Mouse (Mus musculus): ENCODE results near the gene Xcr1. TPM values are rescaled to one million over a fixed set of nuclear protein-coding genes. Genes with fewer than 3 reads are reported as not detected.

Gene Xcr1
- not detected in 2 replicates for total RNA-seq (2017)

DNA sequence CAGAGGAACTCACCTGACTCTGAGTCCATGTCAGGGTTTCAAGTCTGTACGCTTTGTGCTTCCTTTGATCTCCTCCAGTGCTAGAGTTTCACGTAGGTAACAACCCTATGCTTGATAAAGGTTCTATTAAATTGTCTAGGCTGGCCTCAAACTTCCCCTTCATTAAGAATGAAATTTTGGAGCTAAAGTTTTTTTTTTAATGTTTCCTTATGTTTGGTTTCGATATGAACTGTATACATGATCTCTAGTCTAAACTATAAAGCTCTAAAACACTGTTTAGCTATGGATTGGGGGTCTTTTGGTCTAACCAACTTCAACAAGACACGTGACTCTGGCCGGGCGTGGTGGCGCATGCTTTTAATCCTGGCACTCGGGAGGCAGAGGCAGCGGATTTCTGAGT lies at the start of gene Xcr1:
TSS of gene Xcr1 (minus strand) at position 101 of the 400 bp plus-strand sequence.
- ATAC-seq (replicated peaks; ENCODE audit: low read depth, poor library complexity, severe bottlenecking) = no peak

DNA sequence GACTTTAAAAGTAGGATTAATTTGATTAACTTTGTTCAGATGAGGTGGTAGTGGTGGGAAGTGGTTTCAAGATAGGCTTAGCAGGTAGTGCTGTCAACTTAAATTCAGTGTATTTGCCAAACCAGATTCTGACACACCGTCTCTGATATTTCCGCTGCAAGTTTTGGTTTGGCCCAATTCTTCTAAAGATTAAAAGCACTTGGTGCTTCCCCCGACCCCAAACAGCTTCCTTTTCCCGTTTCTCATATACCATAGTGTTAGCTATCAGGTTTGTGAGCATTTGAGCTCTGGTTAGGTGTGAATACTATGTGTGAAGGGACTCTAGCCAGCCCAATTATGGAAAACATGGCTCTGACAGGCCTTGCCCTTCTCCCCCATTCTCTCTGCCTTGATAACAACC lies 10.2 kb upstream of the Xcr1 start:
- peak; percentile 56 for ATAC-seq (replicated peaks; ENCODE audit: low read depth, poor library complexity, severe bottlenecking)

DNA sequence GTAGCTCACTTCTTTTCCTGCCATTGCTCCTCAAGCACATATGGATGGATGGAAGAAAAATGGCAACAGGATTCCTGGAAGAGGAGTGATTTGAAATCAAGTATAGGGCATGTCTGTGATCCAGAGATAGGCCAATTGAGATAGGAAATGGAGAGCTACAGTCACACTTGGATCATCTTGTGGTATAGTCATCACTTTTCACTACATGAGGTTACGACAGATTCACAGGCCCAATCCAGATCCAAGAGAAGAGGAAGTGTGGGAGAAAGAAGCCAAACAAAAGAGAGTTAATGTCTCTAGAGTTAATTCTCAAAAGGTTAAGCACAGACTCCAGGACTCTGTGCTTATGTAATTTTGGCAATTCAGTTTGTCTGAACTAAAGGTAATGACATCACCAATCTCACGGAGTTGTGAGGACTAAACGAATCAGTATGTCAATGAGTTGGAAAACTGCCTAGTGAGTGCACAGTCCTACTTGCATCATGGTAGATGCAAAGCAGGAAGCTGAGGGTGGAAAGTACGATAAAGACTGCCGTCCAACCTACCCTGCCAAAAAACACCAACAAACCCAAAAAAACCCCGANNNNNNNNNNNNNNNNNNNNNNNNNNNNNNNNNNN lies 7.4 kb upstream of the Xcr1 start:
- peak; percentile 48 for ATAC-seq (replicated peaks; ENCODE audit: low read depth, poor library complexity, severe bottlenecking)

DNA sequence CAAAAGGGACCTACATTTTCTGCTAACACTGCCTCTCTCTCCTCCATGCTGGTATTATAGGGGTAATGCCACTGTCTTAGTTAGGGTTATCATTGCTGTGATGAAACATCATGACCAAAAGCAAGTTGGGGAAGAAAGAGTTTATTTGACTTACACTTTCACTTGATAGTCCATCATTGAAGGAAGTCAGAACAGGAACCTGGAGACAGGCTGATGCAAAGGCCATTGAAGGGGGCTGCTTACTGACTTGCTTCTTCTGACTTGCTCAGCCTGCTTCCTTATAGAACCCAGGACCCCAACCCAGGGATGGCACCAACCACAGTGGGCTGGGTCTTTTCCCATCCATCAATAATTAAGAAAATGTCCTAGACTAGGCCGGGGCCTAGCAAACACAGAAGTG lies 1.8 kb upstream of the Xcr1 start:
- 0 out of 2 replicates have a peak, but pooled peaks have one; percentile 18 for ATAC-seq (replicated peaks; ENCODE audit: low read depth, poor library complexity, severe bottlenecking)

DNA sequence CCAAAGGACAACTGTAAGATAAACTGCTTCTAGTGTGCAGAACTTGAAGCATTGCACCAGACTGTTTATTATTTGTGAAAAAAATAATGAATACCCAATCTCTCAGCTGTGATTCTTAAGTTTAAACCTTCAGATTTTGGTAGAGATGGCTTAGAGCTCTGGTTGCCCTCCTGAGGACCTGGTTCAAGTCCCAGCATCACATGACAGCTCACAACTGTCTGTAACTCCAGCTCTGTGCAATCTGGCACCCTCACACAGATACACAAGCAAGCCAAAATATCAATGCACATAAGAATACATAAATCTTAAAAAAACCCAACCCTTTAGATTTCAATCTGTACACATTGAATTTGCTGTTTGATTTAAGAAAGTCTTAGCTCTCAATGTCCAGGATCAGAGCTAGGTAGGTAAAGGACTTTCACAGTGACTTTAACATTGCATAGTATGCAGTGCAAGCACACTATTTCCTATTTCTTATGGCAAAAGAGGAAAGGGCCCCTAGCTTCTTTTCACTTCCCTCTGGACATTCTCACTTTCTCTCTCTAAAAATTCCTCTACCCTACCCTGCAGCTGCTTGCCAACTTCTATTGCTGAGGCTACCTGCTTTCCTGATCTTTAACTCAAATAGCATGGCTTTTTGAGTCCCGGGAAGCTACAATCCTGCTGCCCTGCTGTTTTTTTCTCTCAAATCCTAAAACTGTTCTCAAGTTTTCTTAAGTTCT lies 1.2 kb upstream of the Xcr1 start:
- ATAC-seq (replicated peaks; ENCODE audit: low read depth, poor library complexity, severe bottlenecking) = peak; percentile 58; the same call in 1 of the 2 replicates

DNA sequence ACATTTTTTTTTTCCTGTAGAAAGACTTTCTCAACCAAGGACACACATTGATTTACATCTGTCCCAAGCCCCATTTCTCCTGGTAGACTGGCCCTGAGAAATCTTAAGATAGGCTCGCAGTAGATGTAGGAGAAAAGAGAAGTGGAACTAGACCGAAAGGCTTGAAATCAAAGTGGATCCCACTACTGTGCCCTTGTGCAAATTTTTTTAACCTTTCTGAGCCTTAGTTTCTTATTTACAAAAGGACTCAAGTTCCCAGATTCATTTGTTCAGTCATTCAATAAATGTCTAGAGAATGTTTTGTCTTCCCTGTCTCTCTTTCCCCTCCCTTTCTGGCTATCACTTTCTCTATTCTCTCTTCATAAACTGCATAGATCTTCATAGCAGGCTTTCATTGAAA lies 5.0 kb downstream of the Xcr1 start:
- no peak for ATAC-seq (replicated peaks; ENCODE audit: low read depth, poor library complexity, severe bottlenecking)

DNA sequence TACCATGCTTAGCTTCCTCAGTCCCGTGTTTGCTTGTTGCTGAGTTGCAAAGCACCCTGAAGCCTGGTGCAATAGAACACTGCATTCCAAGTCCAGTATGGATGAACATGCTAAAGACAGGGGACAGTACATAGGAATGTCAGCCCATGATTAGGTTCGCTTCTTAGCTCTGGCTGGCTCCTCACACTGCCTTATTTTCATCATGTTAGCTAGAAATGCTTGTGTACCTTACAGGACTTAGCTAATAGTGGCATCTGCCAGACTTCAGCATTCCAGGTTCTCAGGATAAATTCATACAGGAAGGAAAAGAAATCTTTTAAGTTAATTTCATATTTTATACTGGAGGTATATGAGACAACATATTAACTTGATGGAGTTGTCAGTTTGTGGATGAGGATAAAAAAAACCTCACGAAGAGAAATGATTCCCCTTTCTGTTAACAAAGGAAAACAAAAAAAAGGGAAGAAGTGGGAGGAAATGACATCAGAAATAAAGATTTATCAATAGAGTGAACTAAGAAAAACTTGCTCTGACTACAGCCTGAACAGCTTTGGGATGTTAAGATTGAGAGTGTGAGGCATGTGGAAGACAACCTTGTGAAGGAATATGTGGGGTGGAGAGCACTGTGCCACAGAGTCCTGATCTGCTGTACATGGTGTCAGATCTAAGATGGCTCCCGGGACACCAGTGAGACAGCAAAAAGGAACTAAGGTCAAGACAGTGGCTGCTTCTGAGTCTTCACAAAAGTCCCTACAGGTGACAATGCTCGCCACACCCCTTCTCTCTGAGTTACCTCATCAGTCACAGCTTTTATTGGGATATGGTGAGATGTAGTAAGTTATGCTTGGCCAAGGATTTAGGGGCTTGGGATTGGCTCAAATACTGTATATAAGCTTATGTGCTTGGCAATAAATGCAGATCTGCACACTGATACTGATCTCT lies 9.1 kb downstream of the Xcr1 start:
- ATAC-seq (replicated peaks; ENCODE audit: low read depth, poor library complexity, severe bottlenecking) = no peak

DNA sequence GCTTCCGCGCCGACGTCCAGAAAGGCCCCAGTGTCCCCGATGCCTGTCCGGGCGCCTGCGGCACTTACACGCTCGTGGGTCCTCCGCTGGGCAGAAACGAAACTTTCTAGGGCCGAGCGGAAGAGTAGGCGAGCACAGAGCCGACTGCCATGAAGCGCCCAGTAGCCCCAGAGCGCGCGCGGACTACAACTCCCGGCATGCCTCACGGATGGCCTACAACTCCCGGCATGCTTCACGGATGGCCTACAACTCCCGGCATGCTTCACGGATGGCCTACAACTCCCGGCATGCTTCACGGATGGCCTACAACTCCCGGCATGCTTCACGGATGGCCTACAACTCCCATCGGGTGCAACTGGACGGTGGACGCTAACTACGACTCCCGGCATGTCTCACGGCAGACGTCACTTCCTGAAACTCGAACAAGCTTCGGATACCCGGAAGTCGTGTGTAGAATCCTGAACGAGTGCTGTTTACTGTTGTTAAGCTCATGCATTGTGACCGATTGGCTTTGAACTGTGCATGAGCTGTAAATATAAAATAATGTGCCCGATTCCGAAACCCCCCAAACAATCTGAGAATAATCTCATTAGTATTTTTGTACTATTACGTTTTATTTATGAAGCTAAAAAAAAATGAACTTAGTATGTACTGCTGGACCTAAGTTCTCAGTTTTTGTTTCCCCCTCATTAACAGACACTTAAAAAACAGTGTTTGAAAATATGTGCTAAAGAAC lies 9.9 kb downstream of the Xcr1 start, which contains the start of gene Fyco1:
TSS of gene Fyco1 (minus strand) at position 187 of the 736 bp plus-strand sequence.
- peak; percentile 92 for ATAC-seq (replicated peaks; ENCODE audit: low read depth, poor library complexity, severe bottlenecking)

DNA sequence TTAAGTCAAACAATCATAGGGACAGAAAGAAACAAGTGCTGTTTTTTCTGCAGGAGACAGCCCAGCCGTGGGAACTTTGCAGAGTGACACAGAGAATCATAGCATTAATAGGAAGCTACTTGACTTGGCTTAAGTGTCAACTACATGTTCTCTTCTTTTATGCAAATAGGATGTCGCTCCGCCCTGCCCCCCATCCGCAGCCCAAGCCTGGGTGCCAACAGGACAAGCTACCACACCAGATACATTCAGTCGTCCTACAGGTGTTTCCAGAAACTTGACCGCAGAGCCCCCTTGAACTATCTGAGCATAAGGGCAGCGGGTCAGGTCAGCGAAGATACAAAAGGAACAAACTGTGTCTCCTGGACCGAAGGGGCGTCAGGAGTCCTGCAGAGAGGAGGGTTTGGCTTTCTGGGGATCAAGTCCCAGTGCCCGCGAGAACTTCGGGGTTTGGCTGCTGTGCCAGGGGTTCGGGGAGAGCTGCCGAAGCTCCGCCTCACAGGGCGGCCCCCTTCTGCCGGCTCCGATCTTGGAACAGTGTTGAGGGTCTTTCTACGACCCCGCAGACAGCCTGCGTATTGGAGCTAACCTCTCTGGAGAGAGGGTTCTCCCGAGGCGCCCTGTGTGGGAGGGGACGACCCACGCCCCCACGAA lies 10.6 kb downstream of the Xcr1 start:
- peak; percentile 57 for ATAC-seq (replicated peaks; ENCODE audit: low read depth, poor library complexity, severe bottlenecking)

DNA sequence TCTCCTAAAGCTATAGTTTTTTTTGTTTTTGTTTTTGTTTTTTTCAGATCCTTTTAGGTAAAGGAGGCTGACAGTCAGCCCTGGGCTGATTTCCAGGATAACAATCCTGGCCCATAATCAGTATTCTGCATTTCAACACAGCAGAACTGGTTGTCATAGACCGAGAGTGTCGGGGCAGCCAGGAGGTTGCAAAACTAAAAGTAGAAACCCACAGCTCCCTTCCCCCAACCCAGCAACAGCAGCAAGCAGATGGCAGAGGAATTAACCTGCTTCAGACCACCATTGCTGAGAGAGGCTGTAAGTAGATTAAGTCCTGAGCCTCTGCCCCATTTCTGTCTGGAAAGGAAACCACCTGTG lies 11.1 kb downstream of the Xcr1 start:
- peak; percentile 20 for ATAC-seq (replicated peaks; ENCODE audit: low read depth, poor library complexity, severe bottlenecking)

DNA sequence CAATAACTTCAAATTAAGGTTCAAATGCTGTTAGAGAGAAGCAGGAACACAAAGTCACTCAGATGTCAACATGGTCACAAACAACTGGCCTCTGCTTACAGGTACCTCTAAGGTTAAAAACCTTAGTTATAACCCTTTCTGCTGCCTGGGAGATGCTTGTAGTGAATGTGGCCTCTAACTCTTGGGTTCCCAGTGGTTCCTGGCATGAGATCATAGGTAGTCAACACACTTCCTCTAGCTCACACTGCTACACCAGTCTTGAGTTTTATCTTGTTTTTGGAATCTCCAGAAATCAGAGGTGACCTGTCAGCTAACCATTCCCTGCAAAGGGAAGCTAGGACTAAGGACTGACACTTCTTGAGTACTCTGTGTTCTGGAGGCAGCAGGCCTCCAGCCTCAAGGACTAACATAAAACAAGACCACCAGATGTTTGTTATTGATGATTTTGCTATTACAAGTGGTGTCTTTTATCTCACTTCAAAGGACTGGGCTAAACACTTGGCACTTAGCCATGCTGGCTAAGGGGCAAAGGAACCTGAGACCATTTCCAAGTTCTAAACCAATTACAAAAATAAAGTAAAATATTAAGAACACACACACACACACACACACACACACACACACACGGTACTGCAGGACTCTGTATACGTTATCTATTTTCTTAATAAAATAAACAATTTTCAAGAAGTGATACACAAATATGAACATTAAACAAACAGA lies 11.7 kb downstream of the Xcr1 start:
- no peak for ATAC-seq (replicated peaks; ENCODE audit: low read depth, poor library complexity, severe bottlenecking)

DNA sequence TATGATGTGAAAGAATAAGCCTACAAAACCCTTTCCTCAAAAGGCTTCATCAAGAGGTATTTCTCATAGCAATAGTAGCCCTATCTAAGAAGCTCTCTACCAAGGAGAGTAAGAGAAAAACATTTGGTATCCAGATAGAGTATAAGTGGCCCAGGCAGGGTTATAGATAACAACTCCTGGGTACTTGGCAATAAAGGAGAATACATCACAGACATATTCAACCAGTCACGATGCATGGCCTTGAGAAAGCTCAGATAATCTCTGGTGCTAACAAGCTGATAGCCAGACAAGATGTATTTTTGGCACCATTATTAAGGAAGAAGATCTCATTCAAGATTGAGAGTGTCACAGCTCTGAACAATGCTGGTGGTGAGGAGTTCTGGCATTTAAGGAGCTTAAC lies 15.3 kb downstream of the Xcr1 start:
- ATAC-seq (replicated peaks; ENCODE audit: low read depth, poor library complexity, severe bottlenecking) = no peak

DNA sequence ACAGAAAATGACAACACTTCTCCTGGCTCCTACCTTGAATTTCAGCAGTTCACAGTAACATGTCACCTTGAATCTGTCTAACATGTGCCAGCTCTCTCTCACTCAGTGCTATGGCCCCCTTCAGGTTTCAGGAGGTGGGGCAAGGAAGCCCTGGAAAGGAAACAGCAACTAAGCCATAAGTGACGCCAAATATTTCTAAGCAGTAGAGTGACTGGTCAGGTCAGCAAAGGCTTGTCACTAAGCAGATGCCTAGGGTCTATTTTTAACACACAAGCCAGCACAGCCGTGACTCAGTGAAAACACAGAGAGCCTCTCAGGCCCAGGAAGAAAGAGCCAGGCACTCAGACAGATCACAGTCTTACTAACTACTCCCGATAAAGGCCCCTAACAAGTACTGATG lies 16.7 kb downstream of the Xcr1 start:
- peak; percentile 86 for ATAC-seq (replicated peaks; ENCODE audit: low read depth, poor library complexity, severe bottlenecking)

DNA sequence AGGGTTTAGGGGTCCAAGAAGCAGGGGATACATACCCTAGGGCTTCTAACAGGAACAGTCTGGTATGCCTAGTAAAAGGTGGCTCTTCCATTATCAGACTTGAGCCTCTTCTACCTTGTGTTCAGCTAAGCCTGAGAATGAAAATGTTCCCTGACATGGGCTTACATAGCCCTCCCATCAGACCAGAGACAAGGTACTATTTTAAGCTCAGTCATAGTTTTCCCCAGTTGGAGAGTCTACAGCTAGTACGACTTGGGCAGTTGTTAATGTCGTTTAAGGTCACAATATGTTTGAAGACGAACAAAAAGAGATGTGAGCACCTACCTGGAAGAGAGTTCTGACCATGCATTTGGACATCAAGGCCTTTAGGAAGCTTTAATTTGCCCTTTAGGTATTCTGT lies 17.4 kb downstream of the Xcr1 start:
- ATAC-seq (replicated peaks; ENCODE audit: low read depth, poor library complexity, severe bottlenecking) = no peak

DNA sequence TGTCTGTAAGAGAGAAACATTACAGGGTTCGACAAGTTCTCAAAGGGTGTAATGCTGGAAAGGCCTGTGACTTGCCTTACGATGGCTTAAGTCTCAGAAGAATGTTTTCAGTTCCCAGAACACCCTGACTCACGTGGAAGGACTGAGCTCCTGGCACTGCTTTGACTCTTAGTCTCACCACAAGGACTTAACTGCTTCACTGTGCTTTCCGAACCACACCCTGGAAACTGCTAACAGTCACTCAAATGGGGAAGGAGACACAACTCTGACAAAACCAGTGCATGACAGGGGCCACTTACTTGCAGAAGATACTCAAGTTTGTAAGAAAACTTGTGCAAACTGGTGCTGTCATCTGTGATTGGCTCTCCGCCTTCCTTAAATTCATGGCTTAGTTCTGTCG lies 21.6 kb downstream of the Xcr1 start:
- ATAC-seq (replicated peaks; ENCODE audit: low read depth, poor library complexity, severe bottlenecking) = no peak

DNA sequence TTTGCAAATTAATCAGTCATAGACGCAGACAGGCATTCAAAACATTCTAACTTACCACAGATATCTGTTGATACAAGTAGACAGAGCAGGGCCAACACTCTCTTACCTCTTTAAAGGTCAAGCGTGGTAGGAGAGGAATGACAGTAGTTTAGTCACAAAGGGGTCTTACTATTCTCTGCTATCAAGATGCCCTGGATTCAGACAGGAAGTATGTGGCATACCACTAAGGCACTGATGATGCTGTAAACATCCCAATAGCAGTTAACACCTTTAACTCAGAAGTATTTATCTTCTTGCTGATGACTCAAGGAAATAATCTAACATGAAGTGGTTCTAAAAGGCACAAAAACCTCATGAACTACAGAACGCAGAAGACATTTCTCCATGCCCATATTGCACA lies 26.0 kb downstream of the Xcr1 start:
- no peak for ATAC-seq (replicated peaks; ENCODE audit: low read depth, poor library complexity, severe bottlenecking)

DNA sequence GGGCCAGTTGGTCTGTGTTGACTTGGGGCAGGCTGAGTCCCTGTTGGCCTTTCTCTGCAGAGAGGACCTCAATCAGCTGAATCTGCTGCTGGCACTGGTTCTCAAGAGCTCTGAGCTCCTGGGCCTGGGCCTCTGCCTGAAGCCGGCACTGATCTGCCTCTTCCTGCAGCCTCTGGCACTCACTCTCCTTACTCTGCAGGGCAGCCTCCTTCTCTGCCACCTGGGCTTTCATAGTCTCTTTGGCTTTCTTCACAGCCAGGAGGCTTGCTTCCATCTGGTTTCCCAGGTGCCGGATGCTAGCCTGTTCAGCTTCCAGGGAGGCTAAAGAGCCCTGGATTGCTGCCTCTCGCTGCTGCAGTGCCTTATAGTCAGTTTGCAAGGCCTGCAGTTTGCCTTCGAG lies 32.9 kb downstream of the Xcr1 start:
- ATAC-seq (replicated peaks; ENCODE audit: low read depth, poor library complexity, severe bottlenecking) = no peak

DNA sequence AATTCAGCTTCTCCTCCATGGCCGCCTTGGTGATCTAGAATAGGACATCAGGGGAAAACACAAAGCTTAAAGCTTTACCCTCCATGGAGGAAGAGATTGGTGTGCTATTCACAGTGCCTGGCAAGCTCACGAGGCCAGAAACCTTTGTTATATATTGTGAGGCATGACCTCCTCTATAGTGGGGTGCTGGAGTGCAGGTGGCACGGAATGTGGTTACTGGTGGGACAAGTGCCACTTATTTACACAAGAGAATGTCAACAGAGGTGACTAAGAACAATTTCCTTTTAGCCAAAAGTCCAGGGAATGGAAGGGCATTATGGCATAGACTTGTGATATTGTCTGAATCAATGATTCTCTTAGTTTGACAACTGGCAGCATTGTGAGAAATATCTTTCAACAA lies 35.2 kb downstream of the Xcr1 start:
- no peak for ATAC-seq (replicated peaks; ENCODE audit: low read depth, poor library complexity, severe bottlenecking)

DNA sequence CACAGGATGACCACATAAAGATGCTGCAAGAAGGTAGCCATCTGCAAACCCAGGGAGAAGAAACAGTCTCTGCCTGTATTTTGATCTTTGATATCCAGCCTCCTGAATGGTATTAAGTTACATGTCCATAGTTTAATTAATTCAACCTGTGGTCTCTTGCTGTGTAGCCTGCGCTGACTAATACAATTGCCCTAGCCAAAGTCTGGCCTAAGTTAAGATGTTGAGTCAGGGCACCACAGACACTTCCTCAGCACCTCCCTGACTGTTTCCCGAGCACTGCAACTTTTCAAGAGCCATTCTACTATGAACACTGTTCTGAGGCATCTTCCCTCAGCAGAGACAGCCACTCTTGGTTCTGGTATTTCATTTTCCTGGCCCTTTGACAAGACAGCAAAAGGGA lies 43.2 kb downstream of the Xcr1 start:
- no peak for ATAC-seq (replicated peaks; ENCODE audit: low read depth, poor library complexity, severe bottlenecking)

Measured in common myeloid progenitor, adult 5-6 weeks (primary cell).